In the genomic region with DNA sequence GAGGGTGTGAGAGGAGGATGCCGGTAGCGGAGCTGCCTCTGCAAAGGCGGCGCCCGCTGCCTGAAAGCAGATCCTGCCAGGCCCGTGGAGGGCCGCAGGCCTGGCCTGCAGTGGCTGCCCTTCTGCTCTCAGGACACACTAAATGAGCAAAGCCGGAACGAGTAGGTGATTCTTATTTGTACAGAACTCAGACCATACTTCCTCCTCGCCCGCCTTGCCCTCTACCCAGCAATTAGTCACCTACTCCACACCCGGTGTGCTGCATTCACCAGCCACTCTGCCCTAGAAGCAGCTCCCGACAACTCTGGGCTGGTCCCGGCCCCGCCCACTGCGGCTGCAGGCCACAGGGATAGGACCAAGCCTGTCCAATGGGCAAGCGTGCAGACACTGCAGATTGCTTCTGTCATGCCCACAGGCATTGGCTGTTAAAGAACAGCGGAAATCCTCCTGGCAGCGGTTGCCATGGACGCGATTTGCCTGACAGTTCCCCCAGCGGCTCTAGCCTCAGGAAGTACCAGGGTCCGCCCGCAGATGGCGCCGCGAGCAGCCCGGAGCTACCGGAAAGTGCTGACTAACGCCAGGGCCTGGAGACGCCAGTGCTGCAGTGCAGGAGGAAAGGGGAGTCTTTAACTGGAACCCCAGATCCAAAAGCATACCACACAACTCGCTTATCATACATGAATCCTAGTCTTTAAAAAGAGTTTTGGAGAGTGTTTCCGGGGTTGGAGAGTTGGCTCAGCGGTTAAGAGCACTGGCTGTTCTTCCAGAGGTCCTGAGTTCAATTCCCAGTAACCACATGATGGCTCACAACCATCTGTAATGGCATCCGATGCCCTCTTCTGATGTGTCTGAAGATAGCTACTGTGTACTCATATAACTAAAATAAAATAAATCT, we compare ENCODE assay signal across 8 mouse cellular contexts. TPM values are rescaled to one million over a fixed set of nuclear protein-coding genes. Genes with fewer than 3 reads are reported as not detected.
DNase-seq lines count a peak whose midpoint lies in the region; ATAC-seq lines count a peak whose summit lies in the region.

No protein-coding gene starts in this region.

- ATAC-seq in CD4-positive, CD25-positive, alpha-beta regulatory T cell, adult 4 months: peak; percentile 99
- peak; percentile 99 for ATAC-seq in heart, embryonic 14.5 days (ENCODE audit: insufficient number of reproducible peaks, insufficient read depth, low FRiP score, low read depth)
- ATAC-seq in liver, embryonic 13.5 days (ENCODE audit: low read depth): peak; percentile 100
- peak; percentile 100 for ATAC-seq in stomach, embryonic 16.5 days (ENCODE audit: insufficient read depth, low FRiP score)

- no peaks in the 10 kb centered on the region for H3K27me3 ChIP-seq in heart, embryonic 14.5 days (ENCODE audit: control insufficient read depth, insufficient read depth, low read length)
- no peaks in the 10 kb centered on the region for H3K27me3 ChIP-seq in liver, embryonic 13.5 days
- no peaks in the 10 kb centered on the region for H3K27me3 ChIP-seq in stomach, embryonic 16.5 days (ENCODE audit: control insufficient read depth, insufficient read depth, low read length)

- H3K4me2 ChIP-seq in heart, embryonic 14.5 days (ENCODE audit: low read length): peak overlapping the region; percentile 81
- peak overlapping the region; percentile 70 for H3K4me2 ChIP-seq in liver, embryonic 13.5 days
- H3K4me2 ChIP-seq in stomach, embryonic 16.5 days (ENCODE audit: low read depth, low read length): peak overlapping the region; percentile 78

- peak; percentile 98 for DNase-seq in c-Kit-negative CD71-positive TER-119-positive erythroid progenitor cells, embryonic 14.5 days (ENCODE audit: low read depth, low spot score)
- DNase-seq in fibroblast of lung, adult 2 months (ENCODE audit: low read depth): peak; percentile 98
- peak; percentile 99 for DNase-seq in kidney, postnatal 14 days
- peak; percentile 99 for DNase-seq in liver, embryonic 13.5 days
- peak; percentile 100 for DNase-seq in neural tube, embryonic 10.5 days (ENCODE audit: extremely low spot score, low spot score)

- 0 out of 2 replicates have a peak, but pooled peaks cover 4% of the 10 kb centered on the region for H3K36me3 ChIP-seq in heart, embryonic 14.5 days (ENCODE audit: control insufficient read depth, insufficient read depth, low read length)
- peaks cover under 1% of the 10 kb centered on the region; the same call in 1 of the 2 replicates for H3K36me3 ChIP-seq in liver, embryonic 13.5 days
- H3K36me3 ChIP-seq in stomach, embryonic 16.5 days (ENCODE audit: control insufficient read depth, insufficient read depth, low read length): no peaks in the 10 kb centered on the region

- H3K4me3 ChIP-seq in heart, embryonic 14.5 days (ENCODE audit: control insufficient read depth in 1 of 2, insufficient read depth in 1 of 2, low read depth in 1 of 2, low read length in 2 of 2): peak overlapping the region; percentile 44 to 59
- H3K4me3 ChIP-seq in liver, embryonic 13.5 days (replicated peaks): peak overlapping the region; percentile 51
- peak overlapping the region; percentile 50 for H3K4me3 ChIP-seq in stomach, embryonic 16.5 days (replicated peaks; ENCODE audit: low read length)

- 3% methylated on average over 35 of the region's 35 CpGs for WGBS in heart, embryonic 14.5 days
- WGBS in liver, embryonic 13.5 days (ENCODE audit: insufficient replicate concordance): 3% methylated on average over 35 of the region's 35 CpGs
- WGBS in stomach, embryonic 16.5 days: 3% methylated on average over 35 of the region's 35 CpGs

- peak overlapping the region; percentile 78 to 82 for H3K27ac ChIP-seq in heart, embryonic 14.5 days (replicated peaks in 1 of 2; ENCODE audit: control insufficient read depth in 1 of 2, insufficient read depth in 1 of 2, low read depth in 2 of 2, low read length in 2 of 2)
- peak overlapping the region; percentile 55 for H3K27ac ChIP-seq in liver, embryonic 13.5 days
- peak overlapping the region; percentile 91 for H3K27ac ChIP-seq in stomach, embryonic 16.5 days (ENCODE audit: low read length)

- H3K9me3 ChIP-seq in heart, embryonic 14.5 days (ENCODE audit: control insufficient read depth, low read length): no peaks in the 10 kb centered on the region
- no peaks in the 10 kb centered on the region for H3K9me3 ChIP-seq in liver, embryonic 13.5 days (replicated peaks)
- H3K9me3 ChIP-seq in stomach, embryonic 16.5 days (replicated peaks; ENCODE audit: control insufficient read depth, low read length): no peaks in the 10 kb centered on the region

- H3K4me1 ChIP-seq in heart, embryonic 14.5 days (ENCODE audit: control insufficient read depth in 2 of 2, insufficient read depth in 2 of 2, low read length in 2 of 2): peaks cover 0 to 7% of the 10 kb centered on the region in 2 experiments; a peak in 2 of 4 replicates
- peaks cover 20% of the 10 kb centered on the region for H3K4me1 ChIP-seq in liver, embryonic 13.5 days (replicated peaks)
- 0 out of 2 replicates have a peak, but pooled peaks cover 10% of the 10 kb centered on the region for H3K4me1 ChIP-seq in stomach, embryonic 16.5 days (ENCODE audit: control insufficient read depth, insufficient read depth, low read length)

- H3K9ac ChIP-seq in heart, embryonic 14.5 days (ENCODE audit: low read length): peak overlapping the region; percentile 74
- peak overlapping the region; percentile 64 for H3K9ac ChIP-seq in liver, embryonic 13.5 days
- H3K9ac ChIP-seq in stomach, embryonic 16.5 days (ENCODE audit: low read length): peak overlapping the region; percentile 75

RNA-seq across cellular contexts. Expression of gene Rab35, which starts 21.2 kb away (rescaled TPM):
- 1 to 10 TPM; 7.3 to 8.1 TPM for polyA plus RNA-seq in CD4-positive, CD25-positive, alpha-beta regulatory T cell, adult 4 months (2017; shearing (Covaris generic))
- 19.2 and 20.1 TPM in 2 replicates for polyA plus RNA-seq in heart, embryonic 14.5 days (2014; fragmentation: Nextera tagmentation; extraction: Ambion mirVana)
- 14.7 and 16.7 TPM in 2 replicates for polyA plus RNA-seq in liver, embryonic 13.5 days (2015; fragmentation: Nextera tagmentation; extraction: Ambion mirVana)
- polyA plus RNA-seq in stomach, embryonic 16.5 days (2015; fragmentation: Nextera tagmentation; extraction: Ambion mirVana): 4.4 and 5.5 TPM in 2 replicates

Comparison
In these comparisons a context has a peak if more than half of its experiments do, and no peak if none do; other contexts are left out.
1. Peak in every context shown above with its lines: DNase-seq, ATAC-seq, H3K4me3 ChIP-seq and H3K27ac ChIP-seq.